Mouse (Mus musculus) embryonic facial prominence, embryonic 15.5 days (tissue): ENCODE measurements at regions not wholly inside any gene's neighbourhood (a gene's known extent, or its start where the extent isn't known, plus 50 kb on each side); places are given as distances from the start of the nearest gene placed in this dataset.

Source experiments
- ATAC-seq: fragments of 200-750 bp; cut with Nextera tagmentation; 2 replicates; pipeline ENCODE4 v1.8.0; 2017; ENCODE audit warnings: low read depth, moderate TSS enrichment; ENCODE audit not compliant: insufficient number of reproducible peaks, low FRiP score, low TSS enrichment
- H3K27ac ChIP-seq: fragments of 300-500 bp; sonication (generic); replicated peaks from 2 replicates; pipeline ENCODE4 v1.5.1; 2015; ENCODE audit warnings: mild to moderate bottlenecking, inconsistent platforms
- H3K27me3 ChIP-seq: fragments of 300-500 bp; sonication (generic); 2 replicates; pipeline ENCODE4 v1.6.1; 2015; ENCODE audit warnings: inconsistent platforms
- H3K36me3 ChIP-seq: fragments of 300-500 bp; sonication (generic); 2 replicates; pipeline ENCODE4 v1.6.1; 2015; ENCODE audit warnings: mild to moderate bottlenecking, inconsistent platforms
- H3K4me1 ChIP-seq: fragments of 300-500 bp; sonication (generic); 2 replicates; pipeline ENCODE4 v1.6.1; 2015; ENCODE audit warnings: inconsistent platforms
- H3K4me2 ChIP-seq: fragments of 300-500 bp; sonication (generic); replicated peaks from 2 replicates; pipeline ENCODE4 v1.6.1; 2015; ENCODE audit warnings: mild to moderate bottlenecking, inconsistent platforms
- H3K4me3 ChIP-seq: fragments of 300-500 bp; sonication (generic); replicated peaks from 2 replicates; pipeline ENCODE4 v1.5.1; 2015; ENCODE audit warnings: mild to moderate bottlenecking, inconsistent platforms
- H3K9ac ChIP-seq: fragments of 300-500 bp; sonication (generic); 2 replicates; pipeline ENCODE4 v1.6.1; 2015; ENCODE audit warnings: inconsistent platforms
- H3K9me3 ChIP-seq: fragments of 300-500 bp; sonication (generic); replicated peaks from 2 replicates; pipeline ENCODE4 v1.6.1; 2016; ENCODE audit warnings: inconsistent platforms
- WGBS: fragments of 180-500 bp; shearing (Covaris S2); methylation state at CpG from one replicate; pipeline ENCODE4 v1.1.7; 2015; 5-methylcytosine and 5-hydroxymethylcytosine counted together

DNA sequence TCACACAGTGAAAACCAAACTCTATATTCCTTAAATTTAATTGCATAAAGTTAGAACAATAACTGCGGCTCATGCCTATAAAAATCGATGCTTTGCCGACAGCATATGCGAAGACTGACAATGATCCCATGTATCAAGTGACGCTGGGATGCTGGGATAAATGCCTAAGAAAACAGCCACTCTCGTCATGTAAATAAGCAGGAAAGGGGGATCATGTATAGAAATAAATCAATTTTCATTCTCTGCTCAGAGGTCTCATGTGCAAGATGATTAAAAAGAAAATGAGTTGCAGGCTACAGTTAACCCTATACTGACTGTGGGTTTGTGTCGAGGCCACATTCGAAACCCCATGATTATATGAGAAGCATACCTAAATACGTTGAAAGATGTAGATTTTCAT lies 411.2 kb downstream of the Rnd3 start:
- Histone ChIP-seq H3K4me2 (peak overlapping the region; percentile 19; the same call in 1 of the 2 replicates), H3K9ac (no peak overlapping the region), H3K27ac (no peak overlapping the region), H3K36me3 (no peaks in the 10 kb centered on the region), H3K9me3 (no peaks in the 10 kb centered on the region), H3K4me3 (no peak overlapping the region), H3K4me1 (peaks cover 16% of the 10 kb centered on the region), H3K27me3 (no peaks in the 10 kb centered on the region)
- ATAC-seq = no peak
- 33% methylated on average over 9 of the region's 9 CpGs for WGBS

DNA sequence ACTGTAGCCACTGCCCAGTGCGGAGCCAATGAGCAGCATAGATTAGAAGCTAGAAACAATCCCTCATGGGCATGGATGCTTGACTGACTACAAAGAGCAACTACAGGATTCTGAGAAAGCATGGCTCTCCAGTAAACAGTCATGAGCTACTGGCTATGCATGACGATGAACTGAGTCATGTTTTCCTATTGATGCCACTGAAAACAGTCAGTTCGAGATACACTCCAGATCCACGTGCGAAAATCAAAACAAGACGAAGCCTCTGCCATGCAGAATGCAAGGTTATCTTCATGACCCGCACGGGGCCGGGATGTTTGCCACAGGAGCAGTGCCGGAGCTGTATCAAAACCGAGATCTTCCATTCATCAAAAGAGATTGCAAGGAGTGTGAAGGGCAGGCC lies 413.9 kb downstream of the Rnd3 start:
- WGBS = 88% methylated on average over 11 of the region's 11 CpGs
- Histone ChIP-seq H3K4me3 (no peak overlapping the region), H3K9ac (no peak overlapping the region)

DNA sequence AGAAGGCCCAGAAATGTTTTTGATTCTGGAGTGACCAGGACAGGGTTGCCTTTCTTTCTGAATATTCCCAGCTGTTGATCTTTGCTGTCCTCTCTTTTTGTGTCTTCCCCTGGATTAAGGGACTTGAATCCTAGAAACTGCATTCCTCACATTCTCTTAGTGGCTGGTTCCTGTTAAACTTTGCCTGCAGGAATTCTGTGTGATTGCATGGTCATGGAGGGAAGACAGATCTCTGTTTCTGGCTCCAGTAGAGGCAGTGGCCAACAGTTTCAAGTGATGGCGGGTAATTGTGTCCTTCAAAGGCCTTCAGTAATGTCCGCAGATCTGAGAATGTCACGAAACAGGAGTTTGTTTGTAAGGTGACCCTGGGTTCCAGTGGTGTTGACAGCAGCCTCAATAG lies 410.1 kb upstream of the Mmadhc start:
- no peaks in the 10 kb centered on the region for H3K27me3 ChIP-seq
- no peaks in the 10 kb centered on the region for H3K36me3 ChIP-seq
- H3K4me1 ChIP-seq = 0 out of 2 replicates have a peak, but pooled peaks cover 2% of the 10 kb centered on the region
- H3K9ac ChIP-seq = no peak overlapping the region
- no peak overlapping the region for H3K27ac ChIP-seq
- no peak overlapping the region for H3K4me2 ChIP-seq
- H3K4me3 ChIP-seq = no peak overlapping the region
- H3K9me3 ChIP-seq = no peaks in the 10 kb centered on the region
- 23% methylated on average over 3 of the region's 3 CpGs for WGBS
- ATAC-seq = no peak

More for the DNA sequence above, 413.9 kb downstream of the Rnd3 start:
- peaks cover 16% of the 10 kb centered on the region for H3K4me1 ChIP-seq
- H3K27me3 ChIP-seq = no peaks in the 10 kb centered on the region
- H3K9me3 ChIP-seq = no peaks in the 10 kb centered on the region
- H3K4me2 ChIP-seq = no peak overlapping the region
- H3K36me3 ChIP-seq = no peaks in the 10 kb centered on the region
- H3K27ac ChIP-seq = no peak overlapping the region
- ATAC-seq = no peak

GRCm38 (mm10) chr2:50704297-50704696 lies 407.7 kb upstream of the Mmadhc start:
- H3K36me3 ChIP-seq = no peaks in the 10 kb centered on the region
- no peaks in the 10 kb centered on the region for H3K27me3 ChIP-seq
- no peaks in the 10 kb centered on the region for H3K9me3 ChIP-seq
- no peak overlapping the region for H3K4me2 ChIP-seq
- ATAC-seq = no peak
- no peak overlapping the region for H3K9ac ChIP-seq
- H3K4me3 ChIP-seq = no peak overlapping the region
- WGBS = 43% methylated on average over 3 of the region's 3 CpGs
- 0 out of 2 replicates have a peak, but pooled peaks cover 5% of the 10 kb centered on the region for H3K4me1 ChIP-seq
- no peak overlapping the region for H3K27ac ChIP-seq

DNA sequence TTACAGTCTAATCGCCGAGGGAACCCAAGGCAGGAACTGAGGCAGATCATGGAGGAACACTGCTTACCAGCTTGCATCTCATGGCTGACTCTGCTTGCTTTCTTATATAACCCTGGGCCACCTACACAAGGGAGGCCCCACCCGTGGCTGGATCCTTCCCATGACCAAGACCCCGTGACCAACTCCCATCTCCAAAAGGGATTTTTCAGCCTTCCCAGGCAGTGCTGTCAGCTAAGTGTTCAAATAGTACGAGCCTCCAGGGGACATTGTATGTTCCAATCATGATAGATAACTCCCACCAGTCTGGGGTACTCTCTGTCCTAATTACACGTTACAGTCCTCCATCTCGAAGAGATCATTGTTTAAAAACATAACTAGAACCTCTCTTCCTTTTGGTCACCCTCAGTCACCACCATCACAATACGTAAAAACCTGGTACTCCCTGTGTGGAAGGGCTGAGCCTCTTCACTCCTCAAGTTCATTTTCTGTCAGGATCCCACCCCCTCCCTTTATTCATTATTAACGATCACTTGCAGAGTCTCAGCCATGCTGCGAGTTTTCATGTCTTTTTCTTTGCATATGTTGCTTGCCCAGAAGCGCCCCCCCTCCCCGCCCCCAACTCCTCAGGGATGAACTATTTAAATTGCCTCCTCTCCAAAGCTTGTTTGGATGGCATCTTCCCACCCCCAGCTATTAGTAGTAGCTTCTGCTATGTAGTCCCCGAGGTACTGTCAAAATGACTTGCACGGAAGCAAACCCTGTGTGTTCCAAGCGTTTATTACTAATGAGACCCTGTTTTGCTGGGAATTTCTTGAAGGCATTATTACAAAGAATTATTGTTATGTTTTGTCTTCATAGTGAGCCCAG lies 406.2 kb upstream of the Mmadhc start:
- no peak for ATAC-seq
- 69% methylated on average over 15 of the region's 15 CpGs for WGBS
- H3K9me3 ChIP-seq = no peaks in the 10 kb centered on the region

DNA sequence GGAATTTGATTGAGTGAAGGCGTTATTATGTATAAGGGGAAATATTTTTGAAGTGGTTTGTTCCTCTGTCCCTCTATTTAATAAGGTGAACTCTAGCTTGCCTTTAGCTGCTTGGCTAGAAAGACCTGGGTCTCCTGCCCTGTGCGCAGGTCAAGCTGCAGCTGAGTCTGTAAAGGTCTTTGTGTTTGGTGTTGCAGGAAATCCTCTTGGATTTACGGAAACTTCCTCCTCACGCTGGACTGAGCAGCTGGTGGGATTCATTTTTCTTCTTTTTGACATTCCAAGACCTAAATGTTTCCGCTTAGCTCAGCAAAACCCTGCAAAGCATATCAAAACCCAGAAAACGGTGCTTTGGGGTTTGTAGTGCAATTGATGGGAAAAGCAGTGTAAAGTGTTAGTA lies 402.2 kb upstream of the Mmadhc start:
- Histone ChIP-seq H3K4me3 (no peak overlapping the region), H3K9ac (no peak overlapping the region), H3K4me1 (0 out of 2 replicates have a peak, but pooled peaks cover 5% of the 10 kb centered on the region), H3K4me2 (no peak overlapping the region), H3K36me3 (no peaks in the 10 kb centered on the region), H3K9me3 (no peaks in the 10 kb centered on the region), H3K27me3 (no peaks in the 10 kb centered on the region), H3K27ac (no peak overlapping the region)
- no peak; the same call in 1 of the 2 replicates for ATAC-seq
- WGBS = 49% methylated on average over 6 of the region's 6 CpGs

More for the DNA sequence above, 406.2 kb upstream of the Mmadhc start:
- Histone ChIP-seq H3K4me1 (0 out of 2 replicates have a peak, but pooled peaks cover 5% of the 10 kb centered on the region), H3K9ac (no peak overlapping the region), H3K36me3 (no peaks in the 10 kb centered on the region), H3K4me3 (no peak overlapping the region), H3K27ac (no peak overlapping the region), H3K4me2 (no peak overlapping the region), H3K27me3 (no peaks in the 10 kb centered on the region)

DNA sequence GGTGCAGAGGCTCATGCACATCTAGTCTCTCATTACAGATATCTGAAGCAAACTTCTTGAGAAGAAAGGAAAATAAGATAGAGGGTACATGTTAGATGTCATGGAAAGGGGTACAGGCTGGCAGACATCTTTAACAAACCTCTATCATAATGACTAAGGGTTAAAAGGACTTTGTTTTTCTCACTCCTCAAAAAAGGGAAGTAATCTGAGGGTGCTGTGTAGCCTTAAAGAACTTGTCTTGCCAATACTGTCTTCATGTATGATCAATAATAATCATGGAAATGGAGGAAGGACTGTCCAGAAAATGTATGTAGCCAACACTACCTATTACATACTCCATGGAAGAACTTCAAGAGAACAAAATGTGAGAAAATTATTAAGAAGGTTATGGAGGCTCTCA lies 400.0 kb upstream of the Mmadhc start:
- Histone ChIP-seq H3K27me3 (no peaks in the 10 kb centered on the region), H3K9me3 (no peaks in the 10 kb centered on the region), H3K4me2 (no peak overlapping the region), H3K27ac (no peak overlapping the region), H3K36me3 (no peaks in the 10 kb centered on the region), H3K9ac (no peak overlapping the region), H3K4me3 (no peak overlapping the region), H3K4me1 (0 out of 2 replicates have a peak, but pooled peaks cover 2% of the 10 kb centered on the region)
- ATAC-seq = no peak

GRCm38 (mm10) chr2:50694849-50695248 lies 398.2 kb upstream of the Mmadhc start:
- Histone ChIP-seq H3K4me2 (no peak overlapping the region), H3K36me3 (no peaks in the 10 kb centered on the region), H3K4me3 (no peak overlapping the region), H3K9ac (no peak overlapping the region), H3K27ac (no peak overlapping the region), H3K9me3 (no peaks in the 10 kb centered on the region), H3K27me3 (no peaks in the 10 kb centered on the region), H3K4me1 (no peaks in the 10 kb centered on the region)
- no peak for ATAC-seq
- WGBS = 88% methylated on average over 2 of the region's 2 CpGs

- H3K4me1 ChIP-seq = no peaks in the 10 kb centered on the region
- H3K27ac ChIP-seq = no peak overlapping the region
- no peaks in the 10 kb centered on the region for H3K36me3 ChIP-seq
- no peaks in the 10 kb centered on the region for H3K9me3 ChIP-seq
- H3K27me3 ChIP-seq = no peaks in the 10 kb centered on the region
- no peak overlapping the region for H3K4me3 ChIP-seq
- ATAC-seq = no peak
- H3K4me2 ChIP-seq = no peak overlapping the region
- 54% methylated on average over 7 of the region's 7 CpGs for WGBS
- H3K9ac ChIP-seq = no peak overlapping the region
Measured at GRCm38 (mm10) chr2:50693784-50694350, 397.3 kb upstream of the Mmadhc start.

- no peak overlapping the region for H3K27ac ChIP-seq
- no peak for ATAC-seq
Measured at GRCm38 (mm10) chr2:50690120-50691103, 393.8 kb upstream of the Mmadhc start.

GRCm38 (mm10) chr2:50687672-50688151 lies 391.1 kb upstream of the Mmadhc start:
- H3K9ac ChIP-seq = no peak overlapping the region
- WGBS = 54% methylated on average over 10 of the region's 10 CpGs
- no peaks in the 10 kb centered on the region for H3K27me3 ChIP-seq
- no peaks in the 10 kb centered on the region for H3K9me3 ChIP-seq
- no peak overlapping the region for H3K4me3 ChIP-seq
- H3K4me1 ChIP-seq = no peaks in the 10 kb centered on the region
- H3K27ac ChIP-seq = peak overlapping the region; percentile 29
- H3K36me3 ChIP-seq = no peaks in the 10 kb centered on the region
- ATAC-seq = no peak
- H3K4me2 ChIP-seq = no peak overlapping the region

More at GRCm38 (mm10) chr2:50690120-50691103, 393.8 kb upstream of the Mmadhc start:
- Histone ChIP-seq H3K9me3 (no peaks in the 10 kb centered on the region), H3K4me2 (no peak overlapping the region), H3K27me3 (no peaks in the 10 kb centered on the region), H3K9ac (no peak overlapping the region), H3K36me3 (no peaks in the 10 kb centered on the region), H3K4me3 (no peak overlapping the region), H3K4me1 (no peaks in the 10 kb centered on the region)
- WGBS = 78% methylated on average over 11 of the region's 11 CpGs
